Mouse (Mus musculus) embryonic facial prominence, embryonic 10.5 days (tissue): ENCODE measurements around the gene Arl4c. TPM values are rescaled to one million over a fixed set of nuclear protein-coding genes. Genes with fewer than 3 reads are reported as not detected.
"Not testable (repeated sequence)": the region's sequence is repeated elsewhere in the genome, so short reads cannot be mapped to it uniquely, and the experiment has no call there.

Source experiments
- DNase-seq: peaks from one replicate; pipeline ENCODE4 v3.0.0-alpha.2; 2017; ENCODE audit warnings: low spot score
- H3K27ac ChIP-seq: fragments of 300-500 bp; sonication (generic); replicated peaks from 2 replicates; pipeline ENCODE4 v1.5.1; 2016; ENCODE audit warnings: mild to moderate bottlenecking
- H3K27me3 ChIP-seq: fragments of 300-500 bp; sonication (generic); replicated peaks from 2 replicates; pipeline ENCODE4 v1.6.1; 2016; ENCODE audit warnings: low read depth, mild to moderate bottlenecking; ENCODE audit not compliant: poor library complexity, severe bottlenecking
- H3K36me3 ChIP-seq: fragments of 300-500 bp; sonication (generic); replicated peaks from 2 replicates; pipeline ENCODE4 v1.6.1; 2016; ENCODE audit warnings: mild to moderate bottlenecking, moderate library complexity
- H3K4me1 ChIP-seq: fragments of 300-500 bp; sonication (generic); 2 replicates; pipeline ENCODE4 v1.6.1; 2016
- H3K4me3 ChIP-seq: fragments of 300-500 bp; sonication (generic); 2 replicates; pipeline ENCODE4 v1.5.1; 2016; ENCODE audit warnings: mild to moderate bottlenecking, moderate library complexity
- H3K9me3 ChIP-seq: fragments of 300-500 bp; sonication (generic); 2 replicates; pipeline ENCODE4 v1.6.1; 2016; ENCODE audit warnings: mild to moderate bottlenecking
- WGBS: fragments of 180-500 bp; shearing (Covaris S2); methylation state at CpG from one replicate; pipeline ENCODE4 v1.1.7; 2016; 5-methylcytosine and 5-hydroxymethylcytosine counted together
- polyA plus RNA-seq: library from polyadenylated mRNA; unstranded; fragments of >200 nt; fragmentation: Nextera tagmentation; extraction: Ambion mirVana; gene quantifications from 2 replicates; pipeline ENCODE4 v1.2.1, GENCODE M21; 2016

The Arl4c gene
- polyA plus RNA-seq, 1 experiment from 2014 or later, result 15.4 TPM

DNA sequence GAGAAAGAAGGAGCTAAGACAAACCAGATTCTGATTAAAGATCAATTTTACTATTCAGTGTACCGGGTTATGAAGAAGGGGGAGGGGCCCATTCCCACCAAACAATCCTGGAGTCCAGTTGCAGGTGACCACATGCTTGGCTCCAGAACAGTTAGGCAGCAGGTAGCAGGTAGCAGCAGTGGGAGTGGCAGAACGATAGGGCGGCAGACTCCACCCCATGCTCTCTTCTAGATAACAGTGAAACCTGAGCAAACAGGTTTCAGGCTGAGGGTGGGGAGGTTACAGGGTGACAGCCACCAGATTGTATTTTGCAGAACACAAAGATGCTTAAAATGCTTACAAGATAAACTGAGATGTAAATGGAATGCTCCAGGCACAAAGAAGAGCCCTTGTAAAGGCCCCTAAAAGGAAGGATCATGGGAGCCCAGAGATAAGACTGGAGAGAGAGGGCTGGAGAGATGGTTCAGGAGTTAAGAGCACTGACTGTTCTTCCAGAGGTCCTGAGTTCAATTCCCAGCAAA, 56.4 kb downstream of the Arl4c start:
- Histone ChIP-seq H3K27ac (no peak overlapping the region), H3K27me3 (no peaks in the 10 kb centered on the region), H3K9me3 (no peaks in the 10 kb centered on the region), H3K4me3 (no peak overlapping the region), H3K4me1 (peaks cover 5% of the 10 kb centered on the region), H3K36me3 (no peaks in the 10 kb centered on the region)
- DNase-seq, result no peak
- 65% methylated on average over 3 of the region's 3 CpGs for WGBS

DNA sequence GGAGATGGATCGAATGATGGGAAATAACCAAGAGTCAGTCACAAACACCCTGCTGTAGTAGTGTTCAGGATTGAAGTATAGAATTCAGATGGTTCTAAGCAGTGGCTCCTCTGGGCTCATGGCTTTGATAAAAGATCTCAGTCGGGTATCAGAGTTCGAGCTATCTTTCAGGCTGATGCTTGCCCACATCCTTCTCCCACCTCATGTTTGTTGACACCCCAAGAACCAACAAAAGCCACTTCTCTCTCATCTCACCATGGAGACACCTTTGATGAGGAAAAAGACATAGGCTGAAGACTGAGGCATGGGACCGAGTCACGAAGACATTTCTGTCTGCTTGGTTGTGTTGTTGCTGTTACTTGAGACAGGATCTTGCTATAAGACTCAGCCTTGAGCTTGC, 57.6 kb downstream of the Arl4c start:
- WGBS, result 90% methylated on average over 5 of the region's 5 CpGs
- DNase-seq, result no peak
- Histone ChIP-seq H3K4me3 (no peak overlapping the region), H3K9me3 (no peaks in the 10 kb centered on the region), H3K27ac (no peak overlapping the region), H3K4me1 (peaks cover 18% of the 10 kb centered on the region), H3K27me3 (no peaks in the 10 kb centered on the region), H3K36me3 (no peaks in the 10 kb centered on the region)

DNA sequence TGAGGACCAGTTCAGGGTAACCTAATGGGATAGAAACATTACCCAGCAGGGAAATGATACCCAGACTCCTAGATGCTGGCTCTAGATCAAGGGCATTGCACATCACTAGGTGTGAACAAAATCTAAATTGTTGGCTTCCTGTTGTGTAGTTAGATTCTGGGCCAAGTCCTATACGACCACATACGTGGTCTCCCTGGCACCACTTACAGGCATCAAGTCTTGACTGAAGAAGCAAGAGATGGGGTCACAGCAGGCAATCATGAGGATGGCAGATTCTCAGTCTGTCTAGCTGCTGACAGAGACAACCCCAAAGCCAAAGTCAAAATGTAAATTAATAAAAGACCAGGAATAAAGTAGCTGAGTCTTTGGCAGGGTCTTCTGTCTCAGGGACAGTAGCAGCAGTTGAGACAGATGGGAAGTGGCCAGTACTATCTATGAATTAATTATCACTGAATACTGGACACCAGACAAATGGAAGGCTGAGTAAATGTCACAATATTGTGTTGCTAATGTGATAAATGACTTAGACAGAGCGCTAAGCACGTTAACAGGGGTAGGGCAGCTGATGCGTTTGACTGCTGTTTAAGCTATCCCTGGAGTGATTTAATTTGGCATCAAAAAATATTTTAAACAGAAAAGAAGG, 58.7 kb downstream of the Arl4c start:
- peaks cover 26% of the 10 kb centered on the region for H3K4me1 ChIP-seq
- H3K9me3 ChIP-seq, result no peaks in the 10 kb centered on the region
- no peak overlapping the region for H3K27ac ChIP-seq
- no peaks in the 10 kb centered on the region for H3K36me3 ChIP-seq
- WGBS, result 83% methylated on average over 5 of the region's 5 CpGs
- no peaks in the 10 kb centered on the region for H3K27me3 ChIP-seq
- DNase-seq, result no peak
- H3K4me3 ChIP-seq, result no peak overlapping the region

DNA sequence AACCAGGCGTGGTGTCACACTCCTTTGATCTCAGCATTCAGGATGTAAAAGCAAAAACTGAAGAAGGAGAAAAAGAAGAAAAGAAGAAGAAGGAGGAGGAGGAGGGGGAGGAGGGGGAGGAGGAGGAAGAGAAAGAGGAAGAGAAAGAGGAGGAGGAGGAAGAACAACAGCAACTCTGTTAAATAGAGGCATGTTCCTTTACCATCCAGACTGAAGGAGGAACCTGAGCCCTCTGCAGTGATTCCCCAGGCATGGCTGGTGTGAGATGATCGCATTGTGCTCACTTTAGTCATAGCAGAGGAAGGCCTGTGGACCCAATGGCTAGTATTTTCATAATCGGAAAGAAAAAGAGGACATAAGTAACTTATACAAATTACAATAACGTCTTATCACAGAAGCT, 59.3 kb downstream of the Arl4c start:
- 89% methylated on average over 4 of the region's 4 CpGs for WGBS

DNA sequence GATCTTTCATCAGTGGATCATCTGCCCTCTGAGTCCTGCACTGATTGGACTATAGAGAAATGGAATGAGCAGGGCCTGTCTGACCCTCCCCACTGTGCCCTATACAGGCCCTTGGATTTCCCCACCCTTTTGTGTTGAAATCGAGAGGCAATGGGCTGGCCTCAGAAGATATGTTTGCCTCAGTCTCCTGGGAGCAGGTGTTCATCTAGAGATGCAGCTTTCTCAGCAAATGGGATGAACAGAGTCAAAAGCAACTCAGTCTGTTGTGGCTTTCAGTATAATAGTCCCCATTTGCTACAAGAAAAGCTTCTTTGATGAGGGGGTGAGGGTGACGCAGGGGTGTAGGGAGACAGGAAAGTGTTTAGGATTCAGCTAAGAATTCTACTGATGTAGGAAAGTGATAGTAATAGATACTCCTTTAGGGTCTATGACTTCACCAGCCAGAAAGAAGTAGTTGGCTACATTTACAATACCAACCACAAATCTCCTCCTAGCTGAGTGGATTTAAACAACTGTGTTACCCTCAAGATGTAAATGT, 60.3 kb downstream of the Arl4c start:
- no peaks in the 10 kb centered on the region for H3K36me3 ChIP-seq
- H3K9me3 ChIP-seq, result no peaks in the 10 kb centered on the region
- peaks cover 23% of the 10 kb centered on the region for H3K4me1 ChIP-seq
- no peak overlapping the region for H3K4me3 ChIP-seq
- WGBS, result 70% methylated on average over 2 of the region's 2 CpGs
- no peak overlapping the region for H3K27ac ChIP-seq
- DNase-seq, result no peak
- no peaks in the 10 kb centered on the region for H3K27me3 ChIP-seq

More for the DNA sequence above, 59.3 kb downstream of the Arl4c start:
- Histone ChIP-seq H3K4me1 (peaks cover 23% of the 10 kb centered on the region), H3K27me3 (no peaks in the 10 kb centered on the region), H3K9me3 (no peaks in the 10 kb centered on the region), H3K4me3 (no peak overlapping the region), H3K36me3 (no peaks in the 10 kb centered on the region), H3K27ac (no peak overlapping the region)
- no peak for DNase-seq

DNA sequence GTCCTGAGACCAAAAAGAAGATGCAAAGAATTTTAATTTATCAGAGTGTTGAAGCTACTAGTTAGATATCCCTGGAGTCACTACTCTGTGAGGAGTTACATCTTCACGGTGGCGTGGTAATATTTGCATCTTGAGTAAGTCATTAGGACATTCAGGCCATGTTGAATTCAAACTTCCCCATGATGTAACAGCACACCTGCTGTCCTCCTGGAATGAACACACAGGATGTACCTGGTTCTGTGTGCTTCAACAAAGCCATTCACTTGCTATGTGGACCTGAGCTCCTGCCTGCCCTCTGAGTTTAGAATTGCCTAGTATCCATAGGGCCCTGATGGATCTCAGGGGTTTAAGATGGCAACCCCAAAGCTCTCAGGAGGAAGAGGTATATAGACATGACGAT, 60.8 kb downstream of the Arl4c start:
- no peak for DNase-seq
- H3K4me3 ChIP-seq, result no peak overlapping the region
- no peaks in the 10 kb centered on the region for H3K9me3 ChIP-seq
- peaks cover 23% of the 10 kb centered on the region for H3K4me1 ChIP-seq
- no peaks in the 10 kb centered on the region for H3K36me3 ChIP-seq
- H3K27me3 ChIP-seq, result no peaks in the 10 kb centered on the region
- no peak overlapping the region for H3K27ac ChIP-seq
- WGBS, result 90% methylated on average over 3 of the region's 3 CpGs

DNA sequence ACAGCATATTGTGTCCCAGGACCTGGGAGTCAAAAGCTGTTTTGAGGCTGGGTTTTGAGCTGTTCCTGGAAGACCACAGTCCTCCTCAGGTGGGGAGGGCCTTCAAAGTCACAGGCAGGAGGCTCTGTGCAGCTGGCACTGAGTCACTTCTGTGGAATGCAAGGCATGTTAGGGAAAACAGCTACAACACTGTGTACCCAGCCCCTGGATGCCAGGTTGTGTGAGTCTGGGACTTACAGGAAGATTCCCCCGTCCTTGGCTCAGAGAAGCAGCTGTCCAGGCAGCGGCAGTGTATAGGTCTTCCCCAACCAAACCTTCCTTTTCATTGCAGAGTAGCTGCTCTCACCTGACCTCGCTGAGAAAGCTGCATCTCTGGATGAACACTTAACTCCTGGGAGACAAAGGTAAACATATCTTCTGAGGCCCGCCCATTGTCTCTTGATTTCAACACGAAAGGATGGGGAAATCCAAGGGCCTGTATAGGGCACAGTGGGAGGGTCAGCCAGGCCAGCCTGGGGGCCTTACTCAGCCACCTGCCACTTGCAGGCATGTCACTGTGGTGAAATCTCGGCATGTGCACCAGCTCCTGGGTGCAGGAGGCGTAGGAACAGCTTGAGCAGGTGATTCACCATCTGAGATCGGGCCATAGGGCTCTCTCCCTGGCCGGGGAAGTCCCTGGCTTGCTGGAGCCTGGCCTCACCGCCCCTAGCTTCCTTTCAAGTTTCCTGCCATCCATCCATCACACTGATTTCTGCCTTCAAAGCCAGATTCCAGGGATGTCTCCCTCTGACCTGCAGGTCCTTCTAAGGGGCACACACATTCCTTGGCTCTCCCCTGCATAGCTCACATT, 62.4 kb downstream of the Arl4c start:
- Histone ChIP-seq H3K4me1 (peaks cover 23% of the 10 kb centered on the region), H3K27me3 (no peaks in the 10 kb centered on the region), H3K4me3 (no peak overlapping the region), H3K36me3 (no peaks in the 10 kb centered on the region), H3K27ac (peak overlapping the region; percentile 68), H3K9me3 (no peaks in the 10 kb centered on the region)
- peak; percentile 42 for DNase-seq
- WGBS, result 19% methylated on average over 10 of the region's 10 CpGs

DNA sequence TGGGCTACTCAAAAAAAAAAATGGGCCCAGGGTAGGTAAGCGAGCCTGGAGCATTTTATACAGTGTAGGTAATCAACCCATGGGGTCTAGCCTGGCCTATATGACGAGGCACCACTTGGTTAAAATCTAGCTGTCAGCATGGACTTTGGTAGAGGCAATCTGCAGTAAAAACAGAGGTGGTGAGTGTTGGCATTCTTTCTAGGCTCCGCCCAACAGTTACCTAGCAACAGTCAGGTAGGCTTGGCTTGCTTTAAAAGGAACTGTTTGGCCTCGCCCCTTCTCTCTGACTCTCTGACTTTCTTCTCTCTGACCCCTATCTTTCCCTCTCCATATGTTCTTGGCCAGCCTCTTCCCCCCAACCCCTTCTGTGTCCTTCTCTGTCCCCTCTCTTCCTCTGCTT, 63.4 kb downstream of the Arl4c start:
- Histone ChIP-seq H3K27me3 (no peaks in the 10 kb centered on the region), H3K4me3 (no peak overlapping the region), H3K27ac (no peak overlapping the region), H3K36me3 (no peaks in the 10 kb centered on the region), H3K4me1 (peaks cover 23% of the 10 kb centered on the region), H3K9me3 (no peaks in the 10 kb centered on the region)
- 60% methylated on average over 4 of the region's 4 CpGs for WGBS
- no peak for DNase-seq

DNA sequence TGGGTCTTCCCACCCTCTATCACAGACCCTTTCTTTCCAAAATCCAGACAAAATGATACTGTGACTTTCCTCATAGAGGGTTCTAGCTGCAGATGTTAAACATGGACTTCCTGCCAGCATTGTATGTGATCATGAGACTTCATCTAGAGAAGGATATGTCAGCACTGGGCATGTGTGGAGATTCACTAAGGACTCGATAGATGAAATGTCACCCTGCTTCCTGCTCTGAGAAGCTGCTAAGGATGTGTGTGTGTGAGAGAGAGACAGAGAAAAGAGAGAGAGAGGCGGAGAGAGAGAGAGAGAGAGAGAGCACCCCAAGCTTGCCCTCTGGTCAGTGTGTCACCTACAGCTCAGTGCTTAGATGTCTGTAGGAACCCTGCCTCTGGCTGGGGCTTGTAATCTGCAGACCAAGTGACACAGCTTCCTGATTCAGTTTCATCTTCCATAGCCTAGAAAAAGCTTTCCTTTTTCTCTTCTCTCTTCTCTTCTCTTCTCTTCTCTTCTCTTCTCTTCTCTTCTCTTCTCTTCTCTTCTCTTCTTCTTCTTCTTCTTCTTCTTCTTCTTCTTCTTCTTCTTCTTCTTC, 65.4 kb downstream of the Arl4c start:
- DNase-seq, H3K27me3 ChIP-seq, H3K4me3 ChIP-seq, H3K27ac ChIP-seq, H3K9me3 ChIP-seq, H3K36me3 ChIP-seq: not testable (repeated sequence)
- H3K4me1 ChIP-seq, result peaks cover 27% of the 10 kb centered on the region
- WGBS, result 79% methylated on average over 2 of the region's 2 CpGs

DNA sequence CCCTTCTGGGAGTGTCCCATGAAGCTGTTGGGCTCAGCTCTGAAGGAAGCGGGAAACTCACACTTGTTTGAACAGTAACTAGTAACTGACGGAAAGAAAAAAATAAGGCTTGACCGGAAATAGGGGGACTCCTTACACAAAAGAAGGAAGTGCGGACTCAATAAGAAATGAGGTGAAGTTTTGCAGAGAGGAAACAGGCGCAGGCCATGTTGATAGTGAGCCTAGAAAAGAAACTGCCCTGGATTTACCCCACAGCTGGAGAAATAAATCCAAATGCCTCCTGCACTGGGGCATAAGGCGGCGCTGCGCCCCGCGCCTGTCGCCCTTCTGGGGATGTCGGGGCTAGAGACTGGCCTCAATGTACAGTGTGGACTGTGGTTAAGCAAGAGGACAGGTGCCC, 66.4 kb downstream of the Arl4c start:
- H3K4me3 ChIP-seq, result no peak overlapping the region
- no peaks in the 10 kb centered on the region for H3K36me3 ChIP-seq
- no peaks in the 10 kb centered on the region for H3K9me3 ChIP-seq
- no peak overlapping the region; the same call in 1 of the 2 replicates for H3K27ac ChIP-seq
- H3K27me3 ChIP-seq, result no peaks in the 10 kb centered on the region
- no peak for DNase-seq
- 88% methylated on average over 12 of the region's 12 CpGs for WGBS
- H3K4me1 ChIP-seq, result peaks cover 26% of the 10 kb centered on the region

DNA sequence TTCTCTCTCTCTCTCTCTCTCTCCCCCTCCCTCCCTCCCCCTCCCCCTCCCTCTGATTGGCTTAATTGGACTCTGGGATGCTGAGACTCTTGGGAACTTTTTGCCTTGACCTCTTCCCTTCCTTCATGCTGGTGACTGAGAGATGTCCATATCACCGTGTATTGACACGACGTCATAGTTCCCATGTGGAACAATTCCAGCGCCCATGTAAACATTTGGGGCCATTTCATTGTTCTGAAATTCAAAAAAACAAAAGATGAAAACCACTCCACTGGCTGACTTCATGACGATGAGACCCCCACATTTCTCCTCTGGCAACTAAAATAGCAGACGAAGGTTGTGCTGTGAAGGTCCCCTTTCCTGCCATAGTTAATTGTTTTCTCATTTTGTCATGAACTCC, 69.2 kb downstream of the Arl4c start:
- WGBS, result 82% methylated on average over 6 of the region's 6 CpGs
- no peak overlapping the region for H3K27ac ChIP-seq

DNA sequence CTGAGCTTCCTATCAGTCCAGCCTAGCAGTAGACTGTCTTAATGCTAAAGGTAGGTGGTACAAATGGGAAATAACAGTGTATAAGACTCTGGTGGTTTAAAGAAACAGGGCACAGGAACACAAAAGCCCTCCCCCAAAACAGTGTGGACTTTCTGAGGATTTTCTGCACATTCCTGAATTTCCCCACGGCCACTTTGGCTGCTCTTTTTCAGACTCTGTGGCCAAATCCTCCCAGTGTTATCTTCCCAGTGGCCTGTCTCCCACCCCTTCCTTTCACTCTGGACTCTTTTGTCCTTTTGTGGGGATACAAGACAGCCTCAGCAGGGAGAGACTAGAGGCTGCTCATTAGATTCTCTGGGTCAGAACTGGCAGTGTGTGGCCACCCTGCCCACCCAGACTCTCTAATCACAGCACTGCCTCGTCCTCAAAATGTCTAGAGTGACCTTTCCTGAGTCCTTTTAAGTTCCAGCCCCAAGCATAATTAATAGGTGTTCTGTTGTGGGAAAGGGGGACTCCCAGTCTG, 72.0 kb downstream of the Arl4c start:
- no peak overlapping the region for H3K4me3 ChIP-seq
- 23% methylated on average over 2 of the region's 2 CpGs for WGBS
- no peak overlapping the region for H3K27ac ChIP-seq
- no peaks in the 10 kb centered on the region for H3K36me3 ChIP-seq
- H3K27me3 ChIP-seq, result no peaks in the 10 kb centered on the region
- H3K4me1 ChIP-seq, result peaks cover 4% of the 10 kb centered on the region; the same call in 1 of the 2 replicates
- no peak for DNase-seq
- no peaks in the 10 kb centered on the region for H3K9me3 ChIP-seq

More for the DNA sequence above, 69.2 kb downstream of the Arl4c start:
- Histone ChIP-seq H3K9me3 (no peaks in the 10 kb centered on the region), H3K4me1 (peaks cover 4% of the 10 kb centered on the region; the same call in 1 of the 2 replicates), H3K27me3 (no peaks in the 10 kb centered on the region), H3K4me3 (no peak overlapping the region), H3K36me3 (no peaks in the 10 kb centered on the region)
- no peak for DNase-seq
